Mouse (Mus musculus) heart, adult 2 months (tissue): ENCODE results near the gene Polrmt. TPM values are rescaled to one million over a fixed set of nuclear protein-coding genes. Genes with fewer than 3 reads are reported as not detected.
A peak's percentile ranks its signal among the peaks of the same experiment; 100 is the strongest.
"Not testable (repeated sequence)": the region's sequence is repeated elsewhere in the genome, so short reads cannot be mapped to it uniquely, and the experiment has no call there.

Source experiments
- DNase-seq, 2 experiments: peaks; one replicate each; pipeline ENCODE4 v3.0.0; 2021
- H3K27ac ChIP-seq: fragments of 200-600 bp; 2 replicates; pipeline ENCODE4 v1.8.1; 2022
- H3K27me3 ChIP-seq: fragments of 200-500 bp; 2 replicates; pipeline ENCODE4 v1.6.1; 2012; ENCODE audit warnings: mild to moderate bottlenecking, low read length, inconsistent platforms, mixed read lengths; ENCODE audit not compliant: control insufficient read depth, insufficient read depth
- H3K36me3 ChIP-seq: fragments of 200-500 bp; 2 replicates; pipeline ENCODE4 v1.6.1; 2012; ENCODE audit warnings: low read length, inconsistent platforms; ENCODE audit not compliant: control insufficient read depth, insufficient read depth
- H3K4me1 ChIP-seq: fragments of 200-500 bp; 2 replicates; pipeline ENCODE4 v1.6.1; 2011; ENCODE audit warnings: low read length; ENCODE audit not compliant: control insufficient read depth, insufficient read depth
- H3K4me3 ChIP-seq: fragments of 200-600 bp; 2 replicates; pipeline ENCODE4 v1.8.1; 2022
- H3K79me2 ChIP-seq: fragments of 200-500 bp; replicated peaks from 2 replicates; pipeline ENCODE4 v1.6.1; 2012; ENCODE audit warnings: mild to moderate bottlenecking, inconsistent platforms, low read length, moderate library complexity, mixed read lengths; ENCODE audit not compliant: control insufficient read depth, insufficient read depth
- H3K9ac ChIP-seq: fragments of 200-500 bp; 2 replicates; pipeline ENCODE4 v1.6.1; 2012; ENCODE audit warnings: low read depth, mild to moderate bottlenecking, control low read depth, inconsistent platforms, low read length, mixed read lengths
- CTCF ChIP-seq: fragments of 200-600 bp; IDR thresholded peaks from 2 replicates; pipeline ENCODE4 v1.8.1; 2022; ENCODE audit warnings: antibody characterized with exemption, mild to moderate bottlenecking, moderate library complexity
- EP300 ChIP-seq: fragments of 200-500 bp; IDR thresholded peaks from 2 replicates; pipeline ENCODE4 v1.6.1; 2011; ENCODE audit warnings: low read depth, low read length, control low read depth; ENCODE audit not compliant: insufficient read depth
- POLR2A ChIP-seq: fragments of 200-500 bp; IDR thresholded peaks from 2 replicates; pipeline ENCODE4 v1.6.1; 2011; ENCODE audit warnings: mild to moderate bottlenecking, low read depth, low read length, control low read depth; ENCODE audit not compliant: insufficient read depth
- WGBS: fragments of 180-500 bp; shearing (Covaris S2); methylation state at CpG from one replicate; pipeline ENCODE4 v1.1.7; 2018; 5-methylcytosine and 5-hydroxymethylcytosine counted together
- intact Hi-C: fragments of 180-260 bp; cut with DNase I; formaldehyde crosslinking; loops from one replicate; pipeline ENCODE4 v1.15.1; 2025
- polyA plus RNA-seq: library from polyadenylated mRNA; depleted of rRNA; stranded (reverse); fragments of >200 nt; gene quantifications from 2 replicates; pipeline ENCODE4 v1.2.3, GENCODE M21; 2012
- total RNA-seq, 2 experiments: library from RNA; stranded (reverse); gene quantifications; 2 replicates each; pipeline ENCODE4 v1.2.3; 2021

The Polrmt gene
- total and polyA plus RNA-seq, 3 experiments = 42.2 to 52.3 (median 44.7) TPM

DNA sequence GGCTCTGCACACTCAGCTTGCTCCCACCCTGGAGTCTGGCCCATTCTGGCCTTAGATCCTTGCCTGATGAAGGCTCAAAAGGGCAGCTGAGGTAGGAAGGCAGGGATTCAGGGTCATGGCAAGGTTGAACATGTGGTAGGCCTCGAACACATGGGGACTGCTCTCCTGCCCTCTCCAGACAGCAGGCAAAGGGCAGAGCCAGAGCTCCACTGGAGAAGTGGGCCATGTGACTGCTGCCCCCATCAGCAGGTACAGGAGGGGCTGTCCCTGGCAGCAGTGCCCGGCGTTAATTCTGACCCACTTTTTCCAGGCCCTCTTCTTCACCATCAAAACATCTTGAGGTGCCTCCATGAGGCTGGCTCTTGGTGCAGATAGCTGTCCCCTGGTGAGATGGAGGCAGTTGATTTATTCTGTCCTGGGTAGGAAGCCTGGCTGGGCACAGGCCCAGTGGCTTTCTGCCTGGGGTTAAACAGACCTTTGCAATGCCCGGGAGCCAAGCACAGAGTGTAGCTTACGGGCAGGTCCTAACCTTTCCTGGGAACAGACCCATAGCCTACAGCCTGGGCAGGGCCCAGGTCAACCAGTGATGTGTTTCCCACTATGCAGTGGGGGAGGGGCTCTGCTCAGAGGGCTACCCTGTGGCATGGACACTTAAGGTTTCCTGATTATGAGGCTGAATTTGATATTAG is 39.8 kb downstream of the Polrmt start:
- peak overlapping the region; percentile 100; the same call in 1 of the 2 replicates for H3K4me3 ChIP-seq
- no peaks in the 10 kb centered on the region for H3K27me3 ChIP-seq
- TF ChIP-seq POLR2A = 0 out of 2 replicates have a peak, but pooled peaks have one; percentile 7
- no peak for TF ChIP-seq CTCF
- no peaks in the 10 kb centered on the region; the same call in 1 of the 2 replicates for H3K36me3 ChIP-seq
- 50% methylated on average over 5 of the region's 5 CpGs for WGBS
- H3K4me1 ChIP-seq = peaks cover 19% of the 10 kb centered on the region
- H3K79me2 ChIP-seq = peaks cover 8% of the 10 kb centered on the region; the same call in 1 of the 2 replicates
- intact Hi-C loops = loop anchor here (5.0 kb wide), 1 partner anchor 76 kb away; no protein-coding TSS in a partner anchor
- no peak for DNase-seq
- H3K27ac ChIP-seq = peak overlapping the region; percentile 99
- peak overlapping the region; percentile 95 for H3K9ac ChIP-seq

DNA sequence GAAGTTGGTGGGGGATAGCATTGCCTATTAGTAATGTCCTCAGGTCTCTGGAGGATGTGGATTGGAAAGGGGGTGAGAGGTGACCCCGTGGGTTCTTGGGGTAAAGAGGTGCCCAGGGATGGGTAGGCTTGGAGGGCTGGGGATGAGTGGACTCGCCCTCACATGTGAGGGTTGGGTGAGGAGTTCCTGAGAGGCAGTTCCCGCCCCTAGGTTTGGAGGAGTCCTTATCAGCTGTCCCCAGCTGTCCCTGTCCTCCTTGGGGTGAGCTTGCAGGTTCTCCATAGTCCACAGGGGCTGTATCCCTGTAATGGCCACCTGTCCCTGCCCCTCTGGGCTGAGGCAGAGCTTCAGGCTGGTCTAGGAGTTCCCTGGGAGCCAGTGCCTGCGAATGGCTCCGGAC is 40.4 kb downstream of the Polrmt start:
- TF ChIP-seq CTCF (no peak), POLR2A (no peak), EP300 (no peak)
- peak overlapping the region; percentile 95 for H3K9ac ChIP-seq
- intact Hi-C loops = loop anchor here (5.0 kb wide), 1 partner anchor 76 kb away; no protein-coding TSS in a partner anchor
- 47% methylated on average over 5 of the region's 5 CpGs for WGBS
- no peak for DNase-seq
- H3K4me1 ChIP-seq = peaks cover 21% of the 10 kb centered on the region
- peaks cover 8% of the 10 kb centered on the region; the same call in 1 of the 2 replicates for H3K79me2 ChIP-seq
- peak overlapping the region; percentile 100 for H3K4me3 ChIP-seq
- no peaks in the 10 kb centered on the region; the same call in 1 of the 2 replicates for H3K36me3 ChIP-seq
- H3K27ac ChIP-seq = peak overlapping the region; percentile 99
- H3K27me3 ChIP-seq = no peaks in the 10 kb centered on the region

DNA sequence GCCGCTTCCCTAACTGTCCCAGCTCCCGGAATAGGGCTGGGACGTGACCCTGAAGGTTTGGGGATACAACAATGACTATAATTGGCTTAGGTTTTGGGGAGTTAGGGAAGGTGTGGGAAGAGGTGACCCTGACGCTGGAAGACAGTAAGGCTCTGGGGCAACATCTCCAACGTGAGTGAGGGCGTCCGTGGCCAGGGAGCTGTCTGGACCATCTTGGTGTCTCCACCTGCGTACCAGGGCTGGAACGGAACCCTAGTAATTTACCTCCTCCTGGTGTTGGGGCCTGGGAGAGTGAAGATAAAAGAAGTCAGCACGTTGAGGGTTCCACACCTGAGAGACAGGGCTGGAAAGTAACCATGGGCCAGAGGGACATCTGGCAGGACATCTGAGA is 41.4 kb downstream of the Polrmt start:
- under 1% methylated on average over 10 of the region's 10 CpGs for WGBS
- Histone ChIP-seq H3K79me2 (peaks cover 8% of the 10 kb centered on the region; the same call in 1 of the 2 replicates), H3K4me1 (peaks cover 22% of the 10 kb centered on the region)

DNA sequence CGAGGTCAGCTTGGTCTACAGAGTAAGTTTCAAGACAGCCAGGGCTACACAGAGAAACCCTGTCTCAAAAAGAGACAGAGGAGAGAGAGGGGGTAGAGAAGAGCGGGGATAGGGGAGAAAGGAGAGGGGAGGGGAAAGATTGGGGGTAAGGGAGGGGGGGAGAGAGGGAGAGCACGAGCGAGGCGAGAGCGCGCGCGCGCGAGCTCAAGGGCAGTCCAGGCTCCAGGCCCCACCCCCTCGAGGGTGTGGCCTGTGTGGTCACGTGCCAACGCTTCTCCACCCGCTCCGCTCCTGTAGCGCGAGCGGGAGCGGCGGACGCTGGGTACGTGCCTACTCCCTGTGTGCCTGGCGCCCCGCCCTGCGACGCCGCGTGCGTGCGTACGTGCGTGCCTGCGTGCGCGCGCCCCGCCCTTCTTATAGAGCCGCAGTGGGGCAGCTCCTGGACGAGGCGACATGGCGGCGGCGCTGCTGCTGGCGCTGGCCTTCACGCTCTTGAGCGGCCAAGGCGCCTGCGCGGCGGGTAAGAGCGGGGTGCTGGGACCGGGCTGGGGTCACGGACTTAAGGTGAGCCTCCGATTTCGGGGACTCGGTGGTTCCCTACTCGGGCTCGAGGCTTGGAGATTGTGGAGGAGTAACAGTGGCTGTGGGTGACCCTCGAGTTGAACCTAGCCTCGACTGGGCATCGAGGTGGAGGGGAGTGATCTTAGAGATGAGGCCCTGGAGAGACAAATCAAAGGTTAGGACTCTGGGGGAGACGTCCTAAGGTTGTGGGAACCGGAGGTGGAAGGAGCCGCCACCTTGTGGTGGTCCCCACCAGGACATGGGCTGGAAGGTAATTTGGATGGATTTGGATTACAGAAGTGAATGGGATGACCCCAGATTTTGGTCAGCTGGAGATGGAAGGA is 42.1 kb downstream of the Polrmt start, which contains the start of gene Bsg:
TSS of gene Bsg (plus strand) at position 427 of the 905 bp plus-strand sequence.
- Histone ChIP-seq H3K27me3 (no peaks in the 10 kb centered on the region), H3K4me3 (peak within 1 kb of the TSS; percentile 100), H3K36me3 (no peaks in the 10 kb centered on the region; the same call in 1 of the 2 replicates), H3K27ac (peak within 1 kb of the TSS; percentile 99), H3K9ac (peak within 1 kb of the TSS; percentile 95), H3K4me1 (peaks cover 20% of the 10 kb centered on the region), H3K79me2 (peaks cover 8% of the 10 kb centered on the region; the same call in 1 of the 2 replicates)
- TF ChIP-seq POLR2A = peak; percentile 97
- TF ChIP-seq EP300 = peak; percentile 82; the same call in 1 of the 2 replicates
- TF ChIP-seq CTCF = peak; percentile 70
- DNase-seq = peak; percentile 99 to 100
- intact Hi-C loops = no loop called here
- 1% methylated on average over 63 of the region's 65 CpGs for WGBS

More for the DNA sequence above, 41.4 kb downstream of the Polrmt start:
- Histone ChIP-seq H3K9ac (peak overlapping the region; percentile 95), H3K4me3 (peak overlapping the region; percentile 100), H3K27me3 (no peaks in the 10 kb centered on the region), H3K27ac (peak overlapping the region; percentile 99), H3K36me3 (no peaks in the 10 kb centered on the region; the same call in 1 of the 2 replicates)
- TF ChIP-seq EP300 (no peak), CTCF (no peak), POLR2A (no peak)
- no peak for DNase-seq
- intact Hi-C loops = loop anchor here (5.0 kb wide), 1 partner anchor 77 kb away; no protein-coding TSS in a partner anchor

DNA sequence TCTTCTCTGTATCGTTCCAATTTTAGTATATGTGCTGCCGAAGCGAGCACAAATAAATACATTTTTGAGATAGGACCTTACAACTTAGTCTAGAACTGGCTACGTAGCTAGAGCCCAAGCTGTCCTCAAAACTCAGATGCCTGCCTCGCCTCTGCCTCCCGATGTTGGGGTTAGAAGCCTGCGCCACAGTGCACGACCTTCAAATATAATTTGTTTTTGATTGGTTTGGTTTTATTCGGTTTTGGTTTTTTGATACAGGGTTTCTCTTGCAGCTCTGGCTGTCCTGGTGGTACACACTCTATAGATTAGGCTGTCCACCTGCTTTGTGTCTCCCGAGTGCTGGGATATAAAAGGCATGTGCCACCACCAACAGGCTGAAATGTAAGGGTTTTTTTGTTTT is 42.8 kb downstream of the Polrmt start:
- no peaks in the 10 kb centered on the region; the same call in 1 of the 2 replicates for H3K36me3 ChIP-seq
- DNase-seq = no peak
- no peak overlapping the region for H3K9ac ChIP-seq
- H3K4me1 ChIP-seq = peaks cover 20% of the 10 kb centered on the region
- peak overlapping the region; percentile 99 for H3K27ac ChIP-seq
- no peaks in the 10 kb centered on the region for H3K27me3 ChIP-seq
- 82% methylated on average over 10 of the region's 10 CpGs for WGBS
- H3K4me3 ChIP-seq = no peak overlapping the region
- intact Hi-C loops = no loop called here
- TF ChIP-seq POLR2A = no peak
- TF ChIP-seq EP300 = no peak
- TF ChIP-seq CTCF = no peak
- H3K79me2 ChIP-seq = peaks cover 8% of the 10 kb centered on the region; the same call in 1 of the 2 replicates

DNA sequence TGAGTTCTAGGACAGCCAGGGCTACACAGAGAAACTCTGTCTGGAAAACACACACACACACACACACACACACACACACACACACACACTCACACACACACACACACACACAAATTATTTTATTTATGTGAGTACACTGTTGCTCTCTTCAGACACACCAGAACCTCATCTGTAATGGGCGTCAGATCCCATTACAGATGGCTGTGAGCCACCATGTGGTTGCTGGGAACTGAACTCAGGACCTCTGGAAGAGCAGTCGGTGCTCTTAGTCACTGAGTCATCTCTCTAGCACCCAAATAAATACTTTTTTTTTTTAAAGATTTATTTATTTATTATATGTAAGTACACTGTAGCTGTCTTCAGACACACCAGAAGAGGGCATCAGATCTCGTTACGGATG is 43.4 kb downstream of the Polrmt start:
- H3K36me3 ChIP-seq, H3K79me2 ChIP-seq, H3K4me3 ChIP-seq, H3K27me3 ChIP-seq, DNase-seq, intact Hi-C loops, H3K27ac ChIP-seq, H3K9ac ChIP-seq: not testable (repeated sequence)
- H3K4me1 ChIP-seq = peaks cover 20% of the 10 kb centered on the region
- WGBS = 82% methylated on average over 4 of the region's 4 CpGs
